Mouse (Mus musculus) embryonic facial prominence, embryonic 12.5 days (tissue): Measurements from ENCODE around the gene Gm42674. TPM values are rescaled to one million over a fixed set of nuclear protein-coding genes. Genes with fewer than 3 reads are reported as not detected.

Source experiments
- ATAC-seq: fragments of 200-750 bp; cut with Nextera tagmentation; 2 replicates; pipeline ENCODE4 v1.8.0; 2017; ENCODE audit not compliant: insufficient number of reproducible peaks, insufficient read depth, low FRiP score, low TSS enrichment
- H3K27ac ChIP-seq: fragments of 300-500 bp; sonication (generic); 2 replicates; pipeline ENCODE4 v1.5.1; 2016; ENCODE audit warnings: mild to moderate bottlenecking
- H3K27me3 ChIP-seq: fragments of 300-500 bp; sonication (generic); 2 replicates; pipeline ENCODE4 v1.6.1; 2016; ENCODE audit warnings: mild to moderate bottlenecking, moderate library complexity
- H3K36me3 ChIP-seq: fragments of 300-500 bp; sonication (generic); 2 replicates; pipeline ENCODE4 v1.6.1; 2016; ENCODE audit warnings: mild to moderate bottlenecking
- H3K4me1 ChIP-seq: fragments of 300-500 bp; sonication (generic); 2 replicates; pipeline ENCODE4 v1.6.1; 2016
- H3K4me2 ChIP-seq: fragments of 300-500 bp; sonication (generic); replicated peaks from 2 replicates; pipeline ENCODE4 v1.6.1; 2016; ENCODE audit warnings: mild to moderate bottlenecking, moderate library complexity
- H3K4me3 ChIP-seq: fragments of 300-500 bp; sonication (generic); 2 replicates; pipeline ENCODE4 v1.5.1; 2016; ENCODE audit warnings: mild to moderate bottlenecking
- H3K9ac ChIP-seq: fragments of 300-500 bp; sonication (generic); 2 replicates; pipeline ENCODE4 v1.6.1; 2016; ENCODE audit warnings: mild to moderate bottlenecking, moderate library complexity
- H3K9me3 ChIP-seq: fragments of 300-500 bp; sonication (generic); 2 replicates; pipeline ENCODE4 v1.6.1; 2016; ENCODE audit warnings: mild to moderate bottlenecking, moderate library complexity
- WGBS: fragments of 180-500 bp; shearing (Covaris S2); methylation state at CpG from one replicate; pipeline ENCODE4 v1.1.7; 2016; 5-methylcytosine and 5-hydroxymethylcytosine counted together
- polyA plus RNA-seq: library from polyadenylated mRNA; unstranded; fragments of >200 nt; fragmentation: Nextera tagmentation; extraction: Ambion mirVana; gene quantifications from 2 replicates; pipeline ENCODE4 v1.2.1, GENCODE M21; 2016

Gm42674 gene
- polyA plus RNA-seq, 1 experiment from 2014 or later = not detected

DNA sequence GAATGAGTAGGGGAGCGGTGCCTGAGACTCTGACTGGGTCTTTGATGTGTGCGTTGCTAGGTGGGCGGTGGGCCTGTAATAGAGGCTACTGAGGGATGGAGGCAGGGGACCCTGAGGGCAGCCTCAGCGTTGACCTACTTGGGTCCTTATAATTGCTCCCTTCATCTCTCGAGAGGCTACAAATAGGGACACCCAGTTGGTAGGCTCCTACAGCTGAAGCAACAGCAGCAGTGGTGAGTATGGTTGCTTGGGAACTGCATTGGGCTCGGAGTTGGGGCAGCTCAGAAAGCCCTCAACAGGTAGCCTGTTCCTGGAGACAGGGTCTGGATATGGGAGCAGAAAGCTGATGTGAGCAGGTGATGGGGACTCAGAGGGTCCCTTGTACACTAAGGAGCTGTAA lies 1.7 kb upstream of the Gm42674 start:
- no peak overlapping the region for H3K4me2 ChIP-seq
- H3K27me3 ChIP-seq = no peaks in the 10 kb centered on the region
- H3K4me1 ChIP-seq = peaks cover 22% of the 10 kb centered on the region
- H3K9ac ChIP-seq = no peak overlapping the region
- no peak overlapping the region for H3K4me3 ChIP-seq
- WGBS = 71% methylated on average over 6 of the region's 6 CpGs
- H3K27ac ChIP-seq = no peak overlapping the region
- no peaks in the 10 kb centered on the region for H3K36me3 ChIP-seq
- no peak for ATAC-seq
- no peaks in the 10 kb centered on the region for H3K9me3 ChIP-seq

DNA sequence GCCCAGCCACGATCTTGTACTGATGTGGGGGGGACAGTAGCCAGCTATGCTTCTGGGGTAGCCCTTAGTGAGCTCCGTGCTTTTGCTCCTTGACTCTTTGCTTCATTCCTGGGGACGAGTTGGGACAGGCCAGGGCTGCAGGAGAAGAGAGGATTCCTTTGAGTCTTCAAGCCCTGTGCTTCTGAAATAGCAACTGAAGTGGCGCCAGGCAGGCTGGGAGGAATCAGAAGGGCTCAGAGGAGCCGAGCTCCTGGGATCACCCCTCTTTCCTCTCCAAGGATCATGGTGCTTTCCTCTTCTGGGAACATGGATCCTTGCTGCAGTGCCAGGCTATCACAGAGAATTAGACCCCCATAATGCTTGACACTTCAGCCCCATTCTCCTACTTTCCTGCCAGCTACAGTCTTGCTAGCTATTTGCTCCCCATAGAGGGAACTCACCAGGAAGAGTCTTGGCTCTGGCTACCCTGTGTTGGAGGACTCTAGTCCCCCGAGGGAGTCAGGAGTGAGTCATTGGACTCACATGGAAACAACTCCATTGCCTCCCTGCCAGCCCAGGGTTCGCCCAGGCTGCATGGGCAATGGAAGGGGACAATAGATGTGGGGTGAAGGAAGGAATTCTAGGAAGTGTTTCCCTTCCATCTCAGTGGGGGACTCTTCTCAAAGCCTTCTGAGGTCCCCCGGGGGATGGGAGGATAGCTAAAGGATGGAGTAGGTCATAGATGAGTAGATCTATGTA lies 1.1 kb upstream of the Gm42674 start:
- Histone ChIP-seq H3K27ac (no peak overlapping the region), H3K36me3 (no peaks in the 10 kb centered on the region), H3K27me3 (no peaks in the 10 kb centered on the region), H3K9ac (no peak overlapping the region), H3K9me3 (no peaks in the 10 kb centered on the region), H3K4me2 (no peak overlapping the region), H3K4me1 (peaks cover 28% of the 10 kb centered on the region), H3K4me3 (no peak overlapping the region)
- 74% methylated on average over 8 of the region's 8 CpGs for WGBS
- no peak for ATAC-seq

- H3K9me3 ChIP-seq = no peaks in the 10 kb centered on the region
- H3K4me2 ChIP-seq = 0 out of 2 replicates have a peak within 1 kb of the TSS, but pooled peaks have one; percentile 2
- 23% methylated on average over 3 of the region's 3 CpGs for WGBS
- H3K4me1 ChIP-seq = peaks cover 30% of the 10 kb centered on the region
- no peaks in the 10 kb centered on the region for H3K36me3 ChIP-seq
- H3K4me3 ChIP-seq = no peak within 1 kb of the TSS
- peak within 1 kb of the TSS; percentile 90 for H3K27ac ChIP-seq
- H3K27me3 ChIP-seq = no peaks in the 10 kb centered on the region
- peak; percentile 62; the same call in 1 of the 2 replicates for ATAC-seq
- H3K9ac ChIP-seq = no peak within 1 kb of the TSS
Observed at GRCm38 (mm10) chr3:90603623-90604022, 1.9 kb downstream of the Gm42674 start, which contains the start of gene S100a4. Gene S100a4, plus strand, starts transcription at chr3:90603771.

GRCm38 (mm10) chr3:90604416-90604815 lies 2.7 kb downstream of the Gm42674 start:
- peaks cover 30% of the 10 kb centered on the region for H3K4me1 ChIP-seq
- 0 out of 2 replicates have a peak overlapping the region, but pooled peaks have one; percentile 2 for H3K4me2 ChIP-seq
- peak overlapping the region; percentile 90 for H3K27ac ChIP-seq
- WGBS = 36% methylated on average over 4 of the region's 4 CpGs
- no peaks in the 10 kb centered on the region for H3K9me3 ChIP-seq
- H3K36me3 ChIP-seq = no peaks in the 10 kb centered on the region
- peak; percentile 64; the same call in 1 of the 2 replicates for ATAC-seq
- no peaks in the 10 kb centered on the region for H3K27me3 ChIP-seq
- no peak overlapping the region for H3K9ac ChIP-seq
- H3K4me3 ChIP-seq = no peak overlapping the region

- peaks cover 30% of the 10 kb centered on the region for H3K4me1 ChIP-seq
Observed at GRCm38 (mm10) chr3:90605049-90605448, 3.3 kb downstream of the Gm42674 start.

GRCm38 (mm10) chr3:90605736-90606135 lies 4.0 kb downstream of the Gm42674 start:
- no peak for ATAC-seq
- H3K27ac ChIP-seq = peak overlapping the region; percentile 90

More at GRCm38 (mm10) chr3:90605049-90605448, 3.3 kb downstream of the Gm42674 start:
- Histone ChIP-seq H3K9me3 (no peaks in the 10 kb centered on the region), H3K27me3 (no peaks in the 10 kb centered on the region), H3K4me3 (no peak overlapping the region), H3K9ac (no peak overlapping the region), H3K36me3 (no peaks in the 10 kb centered on the region), H3K4me2 (no peak overlapping the region), H3K27ac (peak overlapping the region; percentile 90)
- no peak for ATAC-seq
- 65% methylated on average over 3 of the region's 3 CpGs for WGBS

GRCm38 (mm10) chr3:90606185-90606584 lies 4.5 kb downstream of the Gm42674 start:
- no peak overlapping the region for H3K9ac ChIP-seq
- 47% methylated on average over 6 of the region's 6 CpGs for WGBS
- H3K4me2 ChIP-seq = no peak overlapping the region
- H3K4me1 ChIP-seq = peaks cover 35% of the 10 kb centered on the region
- H3K27ac ChIP-seq = peak overlapping the region; percentile 90
- no peaks in the 10 kb centered on the region for H3K27me3 ChIP-seq
- no peaks in the 10 kb centered on the region for H3K36me3 ChIP-seq
- H3K4me3 ChIP-seq = no peak overlapping the region
- H3K9me3 ChIP-seq = no peaks in the 10 kb centered on the region
- peak; percentile 42; the same call in 1 of the 2 replicates for ATAC-seq

More at GRCm38 (mm10) chr3:90605736-90606135, 4.0 kb downstream of the Gm42674 start:
- Histone ChIP-seq H3K4me3 (no peak overlapping the region), H3K27me3 (no peaks in the 10 kb centered on the region), H3K9ac (no peak overlapping the region), H3K4me2 (no peak overlapping the region), H3K36me3 (no peaks in the 10 kb centered on the region), H3K9me3 (no peaks in the 10 kb centered on the region), H3K4me1 (peaks cover 33% of the 10 kb centered on the region)
- 59% methylated on average over 2 of the region's 2 CpGs for WGBS

- Histone ChIP-seq H3K36me3 (no peaks in the 10 kb centered on the region), H3K9ac (no peak overlapping the region), H3K27ac (no peak overlapping the region), H3K27me3 (no peaks in the 10 kb centered on the region), H3K4me2 (no peak overlapping the region), H3K9me3 (no peaks in the 10 kb centered on the region), H3K4me1 (peaks cover 35% of the 10 kb centered on the region), H3K4me3 (no peak overlapping the region)
- 83% methylated on average over 3 of the region's 3 CpGs for WGBS
- ATAC-seq = no peak
Observed at GRCm38 (mm10) chr3:90607361-90607760, 5.7 kb downstream of the Gm42674 start.

GRCm38 (mm10) chr3:90608223-90608622 lies 6.5 kb downstream of the Gm42674 start, which contains the start of gene S100a5:
Gene S100a5, plus strand, starts transcription at chr3:90608523.
- Histone ChIP-seq H3K4me1 (peaks cover 40% of the 10 kb centered on the region), H3K9ac (no peak within 1 kb of the TSS), H3K4me3 (no peak within 1 kb of the TSS), H3K27ac (no peak within 1 kb of the TSS), H3K4me2 (no peak within 1 kb of the TSS), H3K9me3 (no peaks in the 10 kb centered on the region), H3K27me3 (0 out of 2 replicates have a peak, but pooled peaks cover 2% of the 10 kb centered on the region), H3K36me3 (no peaks in the 10 kb centered on the region)
- WGBS = 63% methylated on average over 3 of the region's 3 CpGs
- no peak for ATAC-seq

GRCm38 (mm10) chr3:90609102-90609501 lies 7.4 kb downstream of the Gm42674 start:
- Histone ChIP-seq H3K4me3 (no peak overlapping the region), H3K4me1 (peaks cover 41% of the 10 kb centered on the region), H3K36me3 (no peaks in the 10 kb centered on the region), H3K9ac (no peak overlapping the region), H3K27me3 (peaks cover 2% of the 10 kb centered on the region; the same call in 1 of the 2 replicates), H3K9me3 (no peaks in the 10 kb centered on the region), H3K27ac (no peak overlapping the region), H3K4me2 (no peak overlapping the region)
- ATAC-seq = no peak

- Histone ChIP-seq H3K4me1 (peaks cover 23% of the 10 kb centered on the region; the same call in 1 of the 2 replicates), H3K27me3 (peaks cover 2% of the 10 kb centered on the region; the same call in 1 of the 2 replicates), H3K4me3 (no peak overlapping the region), H3K4me2 (no peak overlapping the region), H3K9ac (no peak overlapping the region), H3K36me3 (no peaks in the 10 kb centered on the region), H3K27ac (no peak overlapping the region), H3K9me3 (no peaks in the 10 kb centered on the region)
- no peak for ATAC-seq
- WGBS = 92% methylated on average over 3 of the region's 3 CpGs
Observed at GRCm38 (mm10) chr3:90611494-90611893, 9.8 kb downstream of the Gm42674 start.

GRCm38 (mm10) chr3:90612061-90612460 lies 10.4 kb downstream of the Gm42674 start:
- WGBS = 72% methylated on average over 4 of the region's 4 CpGs
- Histone ChIP-seq H3K9me3 (no peaks in the 10 kb centered on the region), H3K27me3 (peaks cover 2% of the 10 kb centered on the region; the same call in 1 of the 2 replicates), H3K4me3 (no peak overlapping the region), H3K4me1 (peaks cover 23% of the 10 kb centered on the region; the same call in 1 of the 2 replicates), H3K27ac (no peak overlapping the region), H3K36me3 (no peaks in the 10 kb centered on the region), H3K4me2 (no peak overlapping the region), H3K9ac (no peak overlapping the region)
- no peak for ATAC-seq
